Mouse (Mus musculus) stomach, embryonic 15.5 days (tissue): ENCODE data around the gene Thap3. TPM values are rescaled to one million over a fixed set of nuclear protein-coding genes. Genes with fewer than 3 reads are reported as not detected.

ENCODE experiments used
- ATAC-seq: fragments of 200-750 bp; cut with Nextera tagmentation; 2 replicates; pipeline ENCODE4 v1.8.0; 2017; ENCODE audit warnings: low read depth, moderate number of reproducible peaks, moderate TSS enrichment; ENCODE audit not compliant: insufficient read depth, low FRiP score
- H3K27ac ChIP-seq: fragments of 300-500 bp; sonication (generic); 2 replicates; pipeline ENCODE4 v1.5.1; 2015; ENCODE audit warnings: mild to moderate bottlenecking, inconsistent platforms
- H3K27me3 ChIP-seq: fragments of 300-500 bp; sonication (generic); replicated peaks from 2 replicates; pipeline ENCODE4 v1.6.1; 2015; ENCODE audit warnings: inconsistent platforms
- H3K36me3 ChIP-seq: fragments of 300-500 bp; sonication (generic); 2 replicates; pipeline ENCODE4 v1.6.1; 2015; ENCODE audit warnings: inconsistent platforms
- H3K4me1 ChIP-seq: fragments of 300-500 bp; sonication (generic); 2 replicates; pipeline ENCODE4 v1.6.1; 2015; ENCODE audit warnings: inconsistent platforms
- H3K4me2 ChIP-seq: fragments of 300-500 bp; sonication (generic); 2 replicates; pipeline ENCODE4 v1.6.1; 2015; ENCODE audit warnings: mild to moderate bottlenecking, inconsistent platforms
- H3K4me3 ChIP-seq: fragments of 300-500 bp; sonication (generic); replicated peaks from 2 replicates; pipeline ENCODE4 v1.5.1; 2015; ENCODE audit warnings: inconsistent platforms
- H3K9ac ChIP-seq: fragments of 300-500 bp; sonication (generic); 2 replicates; pipeline ENCODE4 v1.6.1; 2015; ENCODE audit warnings: inconsistent platforms
- H3K9me3 ChIP-seq: fragments of 300-500 bp; sonication (generic); 2 replicates; pipeline ENCODE4 v1.6.1; 2016; ENCODE audit warnings: inconsistent platforms
- WGBS: fragments of 180-500 bp; shearing (Covaris S2); methylation state at CpG from one replicate; pipeline ENCODE4 v1.1.7; 2015; 5-methylcytosine and 5-hydroxymethylcytosine counted together
- polyA plus RNA-seq: library from polyadenylated mRNA; unstranded; fragments of >200 nt; fragmentation: Nextera tagmentation; extraction: Ambion mirVana; gene quantifications from 2 replicates; pipeline ENCODE4 v1.2.1, GENCODE M21; 2015

Thap3 gene
- polyA plus RNA-seq, 1 experiment from 2014 or later: 39.7 TPM

GRCm38 (mm10) chr4:151948497-151949471, 40.0 kb downstream of the Thap3 start:
- H3K27ac ChIP-seq: no peak overlapping the region

GRCm38 (mm10) chr4:151946211-151946610, 42.6 kb downstream of the Thap3 start:
- no peak for ATAC-seq
- no peak overlapping the region for H3K9ac ChIP-seq
- H3K9me3 ChIP-seq: no peaks in the 10 kb centered on the region
- no peaks in the 10 kb centered on the region for H3K4me1 ChIP-seq
- no peaks in the 10 kb centered on the region for H3K27me3 ChIP-seq
- no peak overlapping the region for H3K4me2 ChIP-seq
- no peak overlapping the region for H3K4me3 ChIP-seq
- 91% methylated on average over 11 of the region's 11 CpGs for WGBS
- H3K27ac ChIP-seq: no peak overlapping the region
- 0 out of 2 replicates have a peak, but pooled peaks cover 5% of the 10 kb centered on the region for H3K36me3 ChIP-seq

More at GRCm38 (mm10) chr4:151948497-151949471, 40.0 kb downstream of the Thap3 start:
- H3K36me3 ChIP-seq: peaks cover 23% of the 10 kb centered on the region
- WGBS: 87% methylated on average over 14 of the region's 14 CpGs
- H3K4me3 ChIP-seq: no peak overlapping the region
- H3K9ac ChIP-seq: no peak overlapping the region
- no peaks in the 10 kb centered on the region for H3K27me3 ChIP-seq
- H3K4me1 ChIP-seq: no peaks in the 10 kb centered on the region
- no peak overlapping the region for H3K4me2 ChIP-seq
- no peak for ATAC-seq
- H3K9me3 ChIP-seq: no peaks in the 10 kb centered on the region

GRCm38 (mm10) chr4:151938089-151938488, 50.7 kb downstream of the Thap3 start:
- no peak overlapping the region for H3K9ac ChIP-seq
- H3K4me1 ChIP-seq: peaks cover 14% of the 10 kb centered on the region; the same call in 1 of the 2 replicates
- H3K27ac ChIP-seq: no peak overlapping the region
- WGBS: 80% methylated on average over 3 of the region's 3 CpGs
- H3K9me3 ChIP-seq: no peaks in the 10 kb centered on the region
- no peaks in the 10 kb centered on the region for H3K36me3 ChIP-seq
- no peak overlapping the region for H3K4me3 ChIP-seq
- no peak for ATAC-seq
- no peak overlapping the region for H3K4me2 ChIP-seq
- no peaks in the 10 kb centered on the region for H3K27me3 ChIP-seq

GRCm38 (mm10) chr4:151937441-151937840, 51.4 kb downstream of the Thap3 start:
- Histone ChIP-seq H3K4me2 (no peak overlapping the region), H3K36me3 (no peaks in the 10 kb centered on the region), H3K9me3 (no peaks in the 10 kb centered on the region), H3K4me3 (no peak overlapping the region), H3K9ac (no peak overlapping the region), H3K27ac (no peak overlapping the region), H3K27me3 (no peaks in the 10 kb centered on the region), H3K4me1 (peaks cover 14% of the 10 kb centered on the region; the same call in 1 of the 2 replicates)
- ATAC-seq: no peak
- WGBS: 88% methylated on average over 13 of the region's 13 CpGs

GRCm38 (mm10) chr4:151934215-151934572, 54.6 kb downstream of the Thap3 start:
- H3K4me2 ChIP-seq: peak overlapping the region; percentile 83
- H3K9ac ChIP-seq: peak overlapping the region; percentile 94
- H3K27ac ChIP-seq: no peak overlapping the region
- H3K4me3 ChIP-seq: peak overlapping the region; percentile 89
- H3K36me3 ChIP-seq: no peaks in the 10 kb centered on the region
- no peak for ATAC-seq
- no peaks in the 10 kb centered on the region for H3K9me3 ChIP-seq
- H3K4me1 ChIP-seq: peaks cover 14% of the 10 kb centered on the region; the same call in 1 of the 2 replicates
- WGBS: 1% methylated on average over 23 of the region's 23 CpGs
- no peaks in the 10 kb centered on the region for H3K27me3 ChIP-seq

GRCm38 (mm10) chr4:151933505-151934214, 55.1 kb downstream of the Thap3 start, which contains the start of gene Dnajc11:
Gene Dnajc11, plus strand, starts transcription at chr4:151933691.
- Histone ChIP-seq H3K4me2 (peak within 1 kb of the TSS; percentile 83), H3K4me3 (peak within 1 kb of the TSS; percentile 89), H3K9ac (peak within 1 kb of the TSS; percentile 94), H3K36me3 (no peaks in the 10 kb centered on the region), H3K27ac (no peak within 1 kb of the TSS), H3K4me1 (peaks cover 14% of the 10 kb centered on the region; the same call in 1 of the 2 replicates), H3K27me3 (no peaks in the 10 kb centered on the region), H3K9me3 (no peaks in the 10 kb centered on the region)
- peak; percentile 91 for ATAC-seq
- under 1% methylated on average over 83 of the region's 83 CpGs for WGBS

Other genes with a start within 250 kb of the Thap3 start
- 63.7 and 67.1 TPM in 2 replicates for gene Camta1, start 127.1 kb downstream of the Thap3 start, polyA plus RNA-seq
- gene Dnajc11, start 55.3 kb downstream of the Thap3 start, polyA plus RNA-seq: 55.2 and 67.3 TPM in 2 replicates
- 22.1 and 23.4 TPM in 2 replicates for gene Phf13, start 7.3 kb upstream of the Thap3 start, polyA plus RNA-seq
- gene Klhl21, start 19.8 kb upstream of the Thap3 start, polyA plus RNA-seq: 13.5 and 14.0 TPM in 2 replicates
- 16.8 and 17.6 TPM in 2 replicates for gene Zbtb48, start 38.7 kb upstream of the Thap3 start, polyA plus RNA-seq
- gene Tas1r1, start 49.6 kb upstream of the Thap3 start, polyA plus RNA-seq: 0.28 and 0.31 TPM in 2 replicates
- 30.8 and 32.9 TPM in 2 replicates for gene Nol9, start 50.3 kb upstream of the Thap3 start, polyA plus RNA-seq
- 11.9 and 13.2 TPM in 2 replicates for gene Plekhg5, start 83.5 kb upstream of the Thap3 start, polyA plus RNA-seq
- gene Tnfrsf25, start 126.9 kb upstream of the Thap3 start, polyA plus RNA-seq: 0.84 and 1.4 TPM in 2 replicates
- gene Espn, start 163.4 kb upstream of the Thap3 start, polyA plus RNA-seq: 15.9 and 19.2 TPM in 2 replicates
- 0.43 and 0.44 TPM in 2 replicates for gene Hes2, start 169.9 kb upstream of the Thap3 start, polyA plus RNA-seq
- gene Acot7, start 189.1 kb upstream of the Thap3 start, polyA plus RNA-seq: 60.0 and 63.1 TPM in 2 replicates